Mouse (Mus musculus): ENCODE measurements at regions not wholly inside any gene's neighbourhood (a gene's known extent, or its start where the extent isn't known, plus 50 kb on each side); places are given as distances from the start of the nearest gene placed in this dataset.

GRCm38 (mm10) chr4:22131751-22132736 lies 200.9 kb downstream of the Faxc start:
- TF ChIP-seq CTCF (IDR thresholded peaks at IDR 0.05; ENCODE audit: low read depth) (peak; percentile 85), EP300 (optimal IDR thresholded peaks at IDR 0.05) (no peak)
